Mouse (Mus musculus) lung, postnatal 25 days (tissue): ENCODE data around the gene Mcm3ap.

ENCODE experiments used
- DNase-seq: peaks from one replicate; pipeline ENCODE4 v3.0.0; 2022; ENCODE audit warnings: low spot score

Gene Mcm3ap

DNA sequence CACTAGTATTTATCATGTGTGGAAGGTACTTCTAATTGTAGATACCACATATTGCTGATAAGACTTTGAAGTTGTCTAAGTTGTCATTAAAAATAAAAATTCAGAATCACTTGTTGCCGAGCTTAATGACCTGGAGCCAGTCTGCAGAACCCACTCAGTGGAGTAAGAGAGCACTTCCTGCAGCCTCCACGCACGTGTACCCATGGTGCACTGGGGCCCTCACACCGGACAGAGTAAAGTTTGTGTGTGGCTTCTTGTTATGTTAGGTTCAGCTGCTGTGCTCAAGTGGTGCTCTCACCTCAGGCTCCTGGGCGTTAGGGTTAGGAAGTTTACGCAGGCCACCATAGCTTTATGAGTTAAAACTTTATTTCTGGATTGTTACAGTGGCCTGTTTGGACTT, 26.8 kb downstream of the Mcm3ap start:
- DNase-seq, result no peak

DNA sequence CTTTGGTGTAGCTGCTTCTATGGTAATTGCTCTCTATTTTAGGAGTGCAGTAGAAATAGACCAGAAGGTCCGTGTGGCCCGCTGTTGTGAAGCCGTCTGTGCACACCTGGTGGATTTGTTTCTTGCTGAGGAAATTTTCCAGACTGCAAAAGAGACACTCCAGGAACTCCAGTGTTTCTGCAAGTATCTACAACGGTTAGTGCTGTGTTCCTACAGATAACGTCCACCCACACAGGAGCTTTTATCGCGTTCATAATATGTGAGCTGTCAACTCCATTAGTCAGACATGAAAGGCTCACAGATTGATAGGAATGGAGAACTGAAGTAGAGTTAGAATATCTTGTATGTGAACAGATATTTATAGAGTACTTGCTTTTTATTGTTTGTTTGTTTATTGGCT, 27.6 kb downstream of the Mcm3ap start:
- no peak for DNase-seq

DNA sequence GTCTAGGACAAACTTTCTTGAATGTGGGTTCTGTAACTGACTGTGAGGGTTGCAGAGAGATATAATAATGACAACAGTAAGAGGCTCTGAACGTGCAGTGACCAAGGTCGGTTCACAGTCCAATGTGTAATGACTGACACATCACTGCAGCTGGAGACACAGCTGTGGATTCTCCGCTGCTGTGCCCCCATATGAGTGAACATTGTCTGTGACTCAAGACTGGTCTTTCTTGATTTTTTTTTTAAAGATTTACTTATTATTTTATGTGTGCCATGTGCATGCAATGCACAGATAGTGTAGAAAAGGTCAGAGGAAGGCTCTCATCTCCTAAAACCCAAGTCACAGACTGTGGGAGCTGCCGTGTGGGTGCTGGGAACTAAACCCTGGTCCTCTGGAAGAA, 28.8 kb downstream of the Mcm3ap start:
- DNase-seq, result no peak

DNA sequence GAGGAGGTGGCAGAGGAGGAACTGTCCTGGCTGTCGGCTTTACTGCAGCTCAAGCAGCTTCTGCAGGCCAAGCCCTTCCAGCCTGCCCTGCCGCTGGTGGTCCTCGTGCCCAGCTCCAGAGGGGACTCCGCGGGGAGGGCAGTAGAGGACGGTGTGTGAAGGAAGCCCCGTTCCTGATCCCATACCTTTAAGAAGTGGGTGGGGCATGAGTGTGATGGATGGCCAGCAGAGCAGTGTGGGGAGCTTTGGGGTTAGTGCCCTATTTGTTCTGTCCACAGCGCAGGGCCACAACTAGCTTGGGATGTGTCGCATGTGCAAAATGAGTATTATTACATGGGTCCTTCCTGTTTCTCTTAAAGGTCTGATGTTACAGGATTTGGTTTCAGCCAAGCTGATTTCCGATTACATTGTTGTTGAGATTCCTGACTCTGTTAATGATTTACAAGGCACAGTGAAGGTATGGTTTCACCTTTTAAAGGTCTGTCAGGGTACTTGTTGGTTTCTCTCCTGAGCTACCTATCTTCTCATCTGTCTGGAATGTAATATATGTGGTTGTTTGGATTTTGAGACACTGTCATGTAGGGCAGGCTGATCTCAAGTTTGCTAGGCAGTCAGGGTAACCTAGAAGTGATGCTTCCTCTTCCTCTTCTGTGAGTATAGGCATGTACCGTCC, 35.7 kb downstream of the Mcm3ap start:
- DNase-seq, result no peak

DNA sequence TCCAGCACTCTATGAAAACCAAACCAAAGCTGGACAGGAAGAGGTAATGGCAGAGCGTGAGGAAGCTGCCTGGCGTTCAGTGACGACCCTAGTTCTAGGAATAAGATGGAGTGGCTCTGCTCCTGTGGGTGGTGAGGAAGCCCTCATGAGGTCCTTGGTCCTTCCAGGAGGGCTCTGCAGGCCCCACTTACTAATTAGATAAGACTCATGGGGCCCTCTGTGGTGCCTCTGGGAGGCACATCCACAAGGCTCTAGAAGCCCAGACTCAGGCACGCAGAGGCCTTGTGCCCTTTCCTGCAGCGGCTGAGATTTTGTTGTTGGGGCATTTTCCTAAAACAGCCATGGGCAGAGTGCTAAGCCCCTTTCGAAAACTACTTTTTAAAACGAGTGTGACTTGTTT, 37.1 kb downstream of the Mcm3ap start:
- DNase-seq, result no peak

DNA sequence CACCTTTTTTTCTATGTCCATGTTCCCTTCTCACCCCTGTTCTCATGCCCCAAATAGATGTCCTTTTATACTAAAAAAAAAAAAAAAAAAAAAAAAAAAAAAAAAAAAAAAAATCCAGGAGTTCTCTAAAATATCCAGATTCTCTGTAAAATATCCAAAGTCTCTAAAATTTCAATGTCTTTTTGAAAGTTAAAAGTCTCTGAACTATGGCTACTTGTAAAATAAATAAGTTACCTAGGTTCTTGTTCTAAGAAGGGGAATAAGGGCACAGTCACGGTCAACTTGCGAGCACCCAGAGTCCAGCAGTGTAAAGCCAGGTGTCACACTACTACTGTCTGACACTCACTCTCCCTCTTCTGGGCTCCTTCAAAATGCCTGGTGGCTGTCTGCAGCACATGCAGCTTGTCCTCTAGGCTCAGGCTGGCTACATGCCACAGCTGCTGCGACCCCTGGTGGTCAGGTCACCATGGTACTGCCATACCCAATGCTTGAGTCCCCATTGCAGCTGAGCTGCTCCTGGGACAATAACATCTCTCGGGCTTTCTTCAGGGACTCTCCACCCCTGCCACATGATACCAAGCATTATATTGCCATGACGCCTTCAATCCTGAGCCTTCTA, 44.3 kb downstream of the Mcm3ap start:
- DNase-seq, result peak; percentile 71

DNA sequence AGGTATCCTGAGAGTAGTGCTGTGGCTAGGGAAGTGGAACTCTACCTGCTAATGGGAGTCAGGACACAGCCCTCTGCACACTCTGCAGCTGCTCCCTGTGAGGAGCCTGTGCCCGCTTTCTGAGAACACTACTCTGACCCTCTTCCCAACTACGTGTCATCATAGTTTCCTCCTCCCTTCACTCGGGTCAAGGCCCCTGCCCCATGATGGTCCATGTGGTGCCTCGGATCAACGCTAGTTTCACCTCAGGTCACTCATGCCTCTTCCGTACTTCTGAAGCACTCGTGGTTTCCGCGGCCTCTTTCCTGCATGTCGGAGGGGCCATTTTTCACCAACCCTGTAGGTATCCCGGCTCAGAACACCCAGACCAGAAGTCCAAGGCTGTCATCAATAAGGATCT, 62.2 kb downstream of the Mcm3ap start:
- no peak for DNase-seq

DNA sequence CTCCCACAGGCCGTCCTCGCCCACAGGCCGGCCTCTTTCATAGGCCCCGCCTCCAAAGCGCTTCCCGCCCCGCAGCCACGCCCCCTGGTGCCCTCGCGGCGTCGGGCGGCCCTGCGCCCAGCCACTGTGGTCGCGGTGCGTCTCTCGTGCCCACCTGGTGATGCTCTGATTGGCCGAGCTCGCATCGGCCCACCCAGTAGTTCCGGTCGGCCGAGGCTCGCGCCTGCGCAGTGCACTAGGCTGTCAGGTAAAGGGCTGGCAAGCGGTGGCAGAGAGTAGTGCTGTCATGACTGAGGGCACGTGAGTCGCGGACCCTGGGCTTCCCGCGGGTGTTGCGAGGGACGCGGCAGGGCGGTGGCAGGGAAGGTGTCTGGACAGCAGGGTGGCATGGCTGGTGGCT, 62.6 kb downstream of the Mcm3ap start, which contains the start of gene Lss:
Gene Lss (plus strand): TSS at position 214 of the 400 bp plus-strand sequence.
- peak; percentile 96 for DNase-seq

DNA sequence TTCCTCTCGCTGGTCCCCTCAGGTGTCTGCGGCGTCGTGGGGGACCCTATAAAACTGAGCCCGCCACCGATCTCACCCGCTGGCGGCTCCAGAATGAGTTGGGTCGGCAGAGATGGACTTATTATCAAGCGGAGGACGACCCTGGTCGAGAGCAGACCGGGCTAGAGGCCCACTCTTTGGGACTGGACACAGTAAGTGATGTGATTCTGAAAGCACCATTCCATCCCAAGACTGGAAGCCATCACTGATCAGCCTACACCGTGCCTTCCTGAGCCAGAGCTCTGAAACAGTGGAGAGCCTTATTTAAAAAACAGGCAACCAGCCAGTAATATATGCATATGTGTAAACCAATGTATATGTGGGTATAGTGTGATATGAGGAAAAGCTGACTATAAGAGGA, 63.1 kb downstream of the Mcm3ap start:
- no peak for DNase-seq

DNA sequence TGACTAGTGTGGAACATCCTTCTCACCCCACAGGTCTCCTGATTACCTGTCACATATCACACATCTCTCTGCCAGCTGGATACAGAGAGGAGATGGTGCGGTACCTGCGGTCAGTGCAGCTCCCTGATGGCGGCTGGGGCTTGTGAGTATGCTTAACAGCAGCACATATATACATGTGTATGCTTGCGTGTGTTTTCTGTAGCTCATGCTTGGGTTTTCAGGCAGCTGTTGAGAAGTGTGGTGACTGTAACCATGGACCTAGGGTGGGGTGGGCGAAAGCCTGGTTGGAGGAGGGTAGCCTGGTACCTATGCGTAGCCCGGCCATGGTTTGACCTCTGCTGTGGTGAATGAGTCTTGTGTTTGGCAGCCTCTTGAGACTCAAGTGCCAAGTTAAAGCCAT, 66.8 kb downstream of the Mcm3ap start:
- no peak for DNase-seq

DNA sequence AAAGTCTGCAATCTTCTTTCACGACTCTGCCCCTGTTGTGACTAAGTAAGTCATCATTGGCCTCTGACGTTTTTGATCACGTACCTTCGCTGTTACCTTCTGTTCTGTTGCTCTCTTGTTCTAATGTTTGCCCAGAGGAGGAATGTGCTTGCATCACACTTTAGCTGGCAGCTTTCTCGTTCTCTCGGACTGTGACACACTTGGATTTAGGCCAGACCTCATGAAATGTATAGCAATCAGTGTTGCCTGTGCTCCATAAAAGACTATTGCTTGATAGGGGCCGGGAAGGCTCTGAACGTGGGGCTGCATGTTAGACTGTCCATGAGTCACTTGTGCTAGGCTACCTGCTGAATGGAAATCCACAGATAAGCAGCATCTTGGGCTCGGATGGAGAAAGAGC, 68.9 kb downstream of the Mcm3ap start:
- peak; percentile 50 for DNase-seq

DNA sequence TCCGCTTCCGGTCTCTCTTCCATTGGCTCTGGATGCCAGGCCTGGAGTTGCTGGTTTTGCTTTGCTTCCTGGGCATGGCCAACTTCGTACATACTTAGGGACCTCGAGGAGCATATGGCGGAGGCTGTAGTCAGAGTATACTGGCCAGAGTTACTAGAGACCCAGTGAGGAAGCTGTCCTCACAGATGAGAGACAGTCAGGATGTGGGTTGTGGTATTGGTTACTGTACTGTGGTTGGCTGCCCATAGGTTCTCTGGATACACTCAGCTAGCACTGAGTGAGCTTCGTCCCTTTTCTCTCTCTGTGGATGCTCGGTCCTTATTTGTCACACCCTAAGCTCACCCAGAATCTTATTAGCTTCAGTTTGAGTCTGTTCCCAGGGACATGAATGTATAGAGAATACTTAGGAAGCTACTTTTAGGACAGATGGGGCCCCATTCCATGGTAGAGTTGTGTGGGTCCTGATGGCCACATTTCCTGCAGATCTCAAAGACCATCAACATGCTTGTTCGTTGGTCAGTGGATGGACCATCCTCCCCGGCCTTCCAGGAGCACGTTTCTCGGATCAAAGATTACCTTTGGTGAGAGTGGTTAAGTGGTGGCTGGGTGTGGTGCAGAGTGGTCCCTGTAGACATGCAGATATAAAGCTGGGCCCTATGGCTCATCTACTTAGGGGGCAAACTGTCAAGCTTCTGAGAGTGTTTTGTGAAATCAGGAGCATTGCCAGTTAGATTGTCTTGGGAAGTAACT, 72.8 kb downstream of the Mcm3ap start:
- no peak for DNase-seq

DNA sequence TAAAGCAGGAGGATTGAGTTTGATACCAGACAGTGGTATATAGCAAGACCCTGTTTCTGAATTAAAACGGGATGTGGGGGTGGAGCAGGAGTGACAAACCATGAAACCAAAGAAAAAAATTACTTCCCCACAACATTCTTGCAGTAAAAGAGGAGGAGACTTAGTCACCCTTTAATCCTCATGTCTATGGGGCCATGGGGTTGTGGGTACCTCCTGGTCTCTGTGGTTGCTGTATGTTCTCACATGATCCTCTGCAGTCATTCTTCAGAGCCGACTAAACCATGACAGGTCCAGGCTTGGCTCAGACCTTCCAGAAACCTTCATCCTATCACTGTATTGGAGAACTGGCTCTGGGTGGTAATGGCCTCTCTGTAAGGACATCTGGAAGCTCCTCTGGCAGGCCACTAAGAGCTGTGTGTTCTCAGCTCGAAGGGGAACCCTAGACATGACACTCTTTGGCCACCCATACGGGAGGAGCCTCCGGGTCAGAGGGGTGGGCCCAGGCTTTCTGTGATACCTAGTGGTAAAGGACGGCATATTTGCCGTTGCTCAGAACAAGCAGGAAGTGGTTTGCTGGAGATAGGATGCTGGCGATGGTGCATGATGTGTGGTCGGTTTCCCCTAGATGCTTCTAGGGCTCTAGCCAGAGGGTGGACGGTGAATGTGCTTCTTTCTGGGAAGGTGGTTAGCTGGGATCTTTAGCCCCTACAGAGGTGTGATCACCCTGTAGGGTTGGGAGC, 74.1 kb downstream of the Mcm3ap start:
- no peak for DNase-seq

DNA sequence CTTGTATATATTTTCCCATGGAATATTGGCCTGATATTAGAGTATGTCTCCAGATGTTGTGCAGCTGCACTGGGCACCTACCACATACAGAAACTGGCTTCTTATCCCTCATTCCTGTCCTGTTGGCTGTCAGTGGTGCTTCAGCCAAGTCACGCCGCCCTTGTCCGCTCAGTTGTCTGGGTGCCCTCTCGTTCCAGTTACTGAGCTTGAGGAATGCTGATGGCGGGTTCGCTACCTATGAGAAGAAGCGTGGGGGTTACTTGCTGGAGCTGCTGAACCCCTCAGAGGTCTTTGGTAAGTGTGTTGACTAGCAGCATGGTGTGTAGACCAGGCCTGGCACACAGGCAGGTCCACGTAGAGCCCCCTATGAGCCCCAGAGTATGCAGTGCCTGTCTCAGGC, 77.8 kb downstream of the Mcm3ap start:
- no peak for DNase-seq

DNA sequence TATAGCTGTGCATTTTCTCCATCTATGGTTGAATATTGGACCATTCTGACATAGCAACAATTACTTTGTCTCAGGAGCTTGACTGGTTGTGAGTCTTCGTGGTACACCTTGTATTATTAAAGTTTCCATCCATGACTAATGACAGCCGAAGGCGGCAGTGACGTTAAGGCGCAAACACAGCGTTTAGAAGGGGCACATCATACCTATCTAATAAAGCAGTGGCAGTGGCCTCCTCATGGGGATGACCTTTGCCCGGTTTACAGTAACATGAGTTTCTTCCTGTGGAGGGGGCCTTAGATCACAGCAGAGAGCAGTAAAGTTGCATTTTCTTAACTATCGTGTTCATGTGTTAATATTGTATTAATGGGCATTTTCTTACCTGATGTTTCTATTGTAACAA, 79.5 kb downstream of the Mcm3ap start:
- DNase-seq, result no peak

DNA sequence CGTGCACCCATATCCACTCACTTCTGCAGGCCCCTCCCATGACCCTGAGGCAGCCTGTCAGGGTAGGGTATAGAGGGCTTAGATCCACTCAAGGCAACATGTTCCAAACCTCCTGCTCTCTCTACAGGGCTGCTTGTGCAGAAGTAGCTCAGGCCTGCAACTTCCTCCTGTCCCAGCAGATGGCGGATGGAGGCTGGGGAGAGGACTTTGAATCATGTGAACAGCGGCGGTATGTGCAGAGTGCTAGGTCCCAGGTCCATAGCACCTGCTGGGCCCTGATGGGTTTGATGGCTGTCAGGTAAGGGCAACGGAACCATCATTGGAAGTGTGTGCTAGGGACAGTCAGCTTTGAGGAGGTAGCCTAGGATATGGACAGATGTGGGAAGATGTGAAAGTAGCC, 81.7 kb downstream of the Mcm3ap start:
- DNase-seq, result no peak

DNA sequence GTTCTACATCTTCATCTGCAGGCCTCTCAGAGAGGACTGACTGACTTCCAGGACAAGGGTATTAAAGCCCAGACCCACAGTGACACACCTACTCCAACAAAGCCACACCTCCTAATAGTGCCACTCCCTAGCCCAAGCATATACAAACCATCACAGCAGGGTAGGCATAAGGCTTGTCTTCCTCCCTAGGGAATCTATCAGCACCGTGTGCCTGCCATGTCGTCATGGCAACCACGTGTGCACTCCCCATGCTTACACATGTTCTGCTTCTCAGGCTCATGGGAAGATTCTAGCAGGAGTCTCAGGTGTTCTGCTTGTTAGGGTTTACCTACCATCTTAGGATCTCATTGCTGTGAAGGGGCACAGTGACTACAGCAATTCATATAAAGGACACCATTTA, 82.8 kb downstream of the Mcm3ap start:
- no peak for DNase-seq

DNA sequence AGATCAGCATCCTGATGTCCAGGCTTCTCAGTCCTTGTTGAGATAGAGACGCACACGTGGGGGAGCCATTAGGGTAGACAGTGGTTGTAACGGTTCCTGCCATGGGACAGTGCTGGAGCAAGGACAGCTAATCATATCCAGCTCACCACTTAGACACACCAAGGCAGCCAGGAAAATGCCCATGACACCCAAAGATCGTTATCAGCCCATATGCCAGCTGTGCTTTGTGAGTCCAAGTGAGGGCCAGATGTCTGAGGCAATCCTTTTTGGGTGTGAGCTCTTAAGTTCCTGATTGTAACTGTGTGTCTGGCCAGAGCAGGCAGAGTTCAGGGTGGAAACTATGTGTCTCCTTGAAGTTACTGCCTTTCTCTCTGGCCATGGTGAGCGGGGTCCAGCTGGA, 85.3 kb downstream of the Mcm3ap start:
- DNase-seq, result no peak

DNA sequence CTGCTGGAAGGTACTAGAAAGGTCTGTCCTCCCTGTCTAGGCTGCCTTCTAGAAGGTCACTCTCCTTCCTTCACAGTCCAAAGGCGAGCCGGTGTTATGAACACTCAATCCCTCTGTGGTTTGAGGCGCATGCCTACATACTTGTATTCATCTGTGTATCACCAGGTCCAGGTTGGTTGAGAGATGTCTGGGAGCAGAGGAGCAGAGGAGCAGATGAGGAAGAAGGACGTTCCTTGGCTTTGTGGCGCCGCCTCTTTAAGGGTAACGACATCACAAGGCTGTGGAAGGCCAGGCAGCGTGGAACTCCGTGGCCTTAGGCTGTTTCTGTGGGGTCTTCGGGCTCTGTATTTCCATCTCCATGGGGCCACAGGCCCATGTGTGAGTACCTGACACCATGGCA, 93.2 kb downstream of the Mcm3ap start, which contains the start of gene Spatc1l:
Gene Spatc1l (plus strand): TSS at position 301 of the 400 bp plus-strand sequence.
- no peak for DNase-seq
